Mouse (Mus musculus): ENCODE measurements around the gene Hist1h2af. TPM values are rescaled to one million over a fixed set of nuclear protein-coding genes. Genes with fewer than 3 reads are reported as not detected.
A peak's percentile ranks its signal among the peaks of the same experiment; 100 is the strongest.
"Not testable (repeated sequence)": the region's sequence is repeated elsewhere in the genome, so short reads cannot be mapped to it uniquely, and the experiment has no call there.

Gene Hist1h2af
- total RNA-seq, 2 experiments from 2014 or later: 49.0 to 131 TPM

DNA sequence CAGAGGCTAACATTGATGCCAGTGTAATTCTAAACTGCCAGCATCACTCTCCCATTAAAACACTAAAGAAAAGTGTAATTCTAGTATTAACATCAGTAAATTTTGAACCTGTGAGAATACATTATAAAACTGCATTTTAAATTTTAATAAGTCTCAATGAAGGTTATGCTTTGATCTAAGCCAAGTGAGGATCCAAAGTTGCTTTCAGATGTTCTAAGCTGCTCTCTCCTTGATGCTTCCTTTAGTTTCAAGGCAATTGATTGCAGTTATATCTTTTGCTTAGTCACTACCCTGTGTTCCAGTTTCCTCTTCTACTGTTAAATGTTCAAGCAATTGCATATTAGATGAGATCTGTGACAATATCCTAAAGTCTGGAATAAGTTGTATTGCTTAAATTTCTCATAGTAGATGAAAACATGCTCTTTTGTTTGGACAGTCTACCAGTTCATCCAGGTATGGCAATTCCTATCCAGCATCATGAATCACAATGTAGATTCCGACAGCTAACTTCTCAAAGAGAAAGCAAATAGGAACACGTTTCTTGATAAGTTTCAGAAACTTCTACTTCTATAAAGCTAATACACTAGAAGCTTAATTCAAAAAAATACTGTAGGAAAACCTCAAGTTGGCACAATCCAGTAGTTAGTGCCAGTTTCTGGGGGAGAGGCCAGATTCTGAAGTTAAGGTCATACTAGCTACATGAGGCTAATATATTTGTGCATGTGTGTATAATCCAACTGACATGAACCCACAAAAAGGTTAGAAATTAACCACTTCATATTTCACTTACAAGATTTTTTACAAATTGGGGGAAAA, 38.7 kb downstream of the Hist1h2af start:
- intact Hi-C loops (cut with DNase I): loop anchor here (5.0 kb wide), 1 partner anchor 1535 kb away; the partner anchor contains the start of genes Hist1h2ah and Hist1h2bk
- DNase-seq: no peak

DNA sequence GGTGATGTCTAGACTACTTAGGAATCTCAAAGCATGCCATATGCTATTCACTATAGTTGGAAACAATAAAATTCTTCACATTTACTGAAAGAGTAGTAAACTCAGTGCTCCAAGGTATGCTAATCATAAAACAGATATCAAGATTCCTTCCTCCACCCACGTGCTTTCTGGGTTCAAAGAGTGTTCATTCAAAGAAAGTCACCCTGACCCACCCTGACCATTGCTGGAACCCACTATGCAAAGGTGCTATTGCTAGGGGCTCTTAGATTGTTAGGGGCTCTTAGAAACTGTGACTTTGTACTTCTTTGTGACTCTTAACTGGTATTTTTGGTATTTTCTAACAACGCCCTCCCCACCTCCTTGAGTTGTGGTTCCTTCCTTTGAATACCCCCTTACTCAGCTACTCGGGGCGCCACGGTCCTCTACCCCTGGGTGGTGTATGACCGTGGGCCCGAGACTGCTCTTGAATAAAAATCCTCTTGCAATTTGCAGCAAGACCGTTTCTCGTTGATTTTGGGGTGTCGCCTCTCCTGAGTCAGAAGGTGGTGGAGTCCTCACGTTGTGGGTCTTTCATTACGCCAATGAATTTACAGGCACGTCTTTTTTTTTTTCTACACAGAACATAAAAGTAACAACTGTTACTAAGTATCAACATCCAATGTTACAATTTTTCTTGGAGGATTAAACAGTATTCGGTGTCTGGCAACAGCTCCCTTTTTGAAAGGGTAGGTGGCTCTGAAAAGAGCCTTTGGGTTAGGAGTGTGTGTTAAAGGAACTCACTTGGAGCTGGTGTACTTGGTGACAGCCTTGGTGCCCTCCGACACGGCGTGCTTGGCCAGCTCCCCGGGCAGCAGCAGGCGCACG, 39.6 kb downstream of the Hist1h2af start:
- intact Hi-C loops (cut with DNase I): loop anchor here (5.0 kb wide), 1 partner anchor 1536 kb away; the partner anchor contains the start of genes Hist1h2ah and Hist1h2bk
- DNase-seq: not testable (repeated sequence)

DNA sequence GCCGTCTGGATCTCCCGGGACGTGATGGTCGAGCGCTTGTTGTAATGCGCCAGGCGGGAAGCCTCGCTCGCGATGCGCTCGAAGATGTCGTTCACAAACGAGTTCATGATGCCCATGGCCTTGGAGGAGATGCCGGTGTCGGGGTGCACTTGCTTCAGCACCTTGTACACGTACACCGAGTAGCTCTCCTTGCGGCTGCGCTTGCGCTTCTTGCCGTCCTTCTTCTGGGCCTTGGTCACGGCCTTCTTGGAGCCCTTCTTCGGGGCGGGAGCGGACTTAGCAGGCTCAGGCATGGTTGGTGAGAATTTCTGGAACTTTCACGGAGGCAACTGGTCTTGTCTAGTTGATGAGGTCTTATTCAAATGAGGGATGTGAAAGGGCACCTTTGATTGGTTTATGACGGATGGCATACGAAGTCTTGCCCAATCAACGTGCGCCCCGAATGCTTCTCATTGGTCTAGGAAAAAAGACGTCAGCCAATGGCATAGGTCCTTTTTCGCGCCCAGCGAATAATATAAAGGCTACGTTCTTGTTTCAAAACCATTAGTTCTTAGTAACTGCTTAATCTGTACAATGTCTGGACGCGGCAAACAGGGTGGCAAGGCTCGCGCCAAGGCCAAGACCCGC, 40.3 kb downstream of the Hist1h2af start, which contains the start of the genes Hist1h2bf and Hist1h2ad:
Gene Hist1h2bf (minus strand): TSS at position 299 of the 627 bp plus-strand sequence.
Gene Hist1h2ad (plus strand): TSS at position 484 of the 627 bp plus-strand sequence.
- intact Hi-C loops (cut with DNase I): loop anchor here (5.0 kb wide), 1 partner anchor 1537 kb away; the partner anchor contains the start of genes Hist1h2ah and Hist1h2bk
- DNase-seq: peak; percentile 77 to 85

DNA sequence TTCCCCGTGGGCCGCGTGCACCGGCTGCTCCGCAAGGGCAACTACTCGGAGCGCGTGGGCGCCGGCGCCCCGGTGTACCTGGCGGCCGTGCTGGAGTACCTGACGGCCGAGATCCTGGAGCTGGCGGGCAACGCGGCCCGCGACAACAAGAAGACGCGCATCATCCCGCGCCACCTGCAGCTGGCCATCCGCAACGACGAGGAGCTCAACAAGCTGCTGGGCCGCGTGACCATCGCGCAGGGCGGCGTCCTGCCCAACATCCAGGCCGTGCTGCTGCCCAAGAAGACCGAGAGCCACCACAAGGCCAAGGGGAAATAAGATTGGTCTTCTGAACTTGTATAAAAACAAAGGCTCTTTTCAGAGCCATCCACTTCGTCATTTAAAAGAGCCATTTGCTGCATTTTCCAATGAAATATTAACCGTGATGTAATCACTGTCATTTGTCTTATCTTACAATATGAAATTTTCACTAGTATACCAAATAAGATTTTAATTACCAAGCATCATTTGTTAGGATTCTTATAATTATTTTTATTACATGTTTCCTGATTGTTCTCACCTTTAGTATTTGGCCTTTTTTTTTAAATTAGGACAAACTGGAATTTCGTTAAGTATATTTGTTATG, 41.0 kb downstream of the Hist1h2af start:
- not testable (repeated sequence) for DNase-seq
- intact Hi-C loops (cut with DNase I): loop anchor here (5.0 kb wide), 1 partner anchor 1537 kb away; the partner anchor contains the start of genes Hist1h2ah and Hist1h2bk

DNA sequence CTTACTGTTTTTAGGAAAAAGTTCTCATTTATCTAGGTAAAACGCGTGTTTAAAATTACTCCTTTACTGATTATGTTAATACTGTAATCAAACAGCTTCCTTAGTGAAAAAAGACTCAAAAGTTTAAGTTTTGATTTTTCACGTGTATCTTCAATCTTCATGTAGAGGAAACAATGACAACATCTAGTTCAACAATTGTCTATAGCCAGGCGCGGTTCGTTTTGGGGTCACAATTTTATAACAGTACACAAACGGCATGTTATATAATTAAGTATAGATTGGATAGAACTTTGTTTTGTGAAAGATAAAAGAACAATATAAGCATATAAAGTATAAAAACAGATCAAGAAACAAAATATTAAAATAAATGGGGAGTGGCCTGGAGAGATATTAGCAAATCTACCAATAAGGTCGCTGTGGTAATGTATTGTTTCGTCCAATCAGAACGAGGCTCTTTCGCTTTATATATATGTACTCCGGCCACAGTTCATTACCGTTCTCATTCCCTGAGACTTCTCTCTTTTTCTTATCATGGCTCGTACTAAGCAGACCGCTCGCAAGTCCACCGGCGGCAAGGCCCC, 41.7 kb downstream of the Hist1h2af start, which contains the start of gene Hist1h3d:
Gene Hist1h3d (plus strand): TSS at position 493 of the 581 bp plus-strand sequence.
- intact Hi-C loops (cut with DNase I): no loop called here
- DNase-seq: peak in 1 of 2 experiments; percentile 44

DNA sequence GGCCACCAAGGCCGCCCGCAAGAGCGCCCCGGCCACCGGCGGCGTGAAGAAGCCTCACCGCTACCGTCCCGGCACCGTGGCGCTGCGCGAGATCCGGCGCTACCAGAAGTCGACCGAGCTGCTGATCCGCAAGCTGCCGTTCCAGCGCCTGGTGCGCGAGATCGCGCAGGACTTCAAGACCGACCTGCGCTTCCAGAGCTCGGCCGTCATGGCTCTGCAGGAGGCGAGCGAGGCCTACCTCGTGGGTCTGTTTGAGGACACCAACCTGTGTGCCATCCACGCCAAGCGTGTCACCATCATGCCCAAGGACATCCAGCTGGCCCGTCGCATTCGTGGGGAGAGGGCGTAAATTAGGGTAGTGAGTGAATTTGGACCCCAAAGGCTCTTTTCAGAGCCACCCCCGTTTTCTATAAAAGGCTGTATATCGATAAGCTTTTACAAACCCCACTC, 42.2 kb downstream of the Hist1h2af start:
- DNase-seq; intact Hi-C loops (cut with DNase I): not testable (repeated sequence)

DNA sequence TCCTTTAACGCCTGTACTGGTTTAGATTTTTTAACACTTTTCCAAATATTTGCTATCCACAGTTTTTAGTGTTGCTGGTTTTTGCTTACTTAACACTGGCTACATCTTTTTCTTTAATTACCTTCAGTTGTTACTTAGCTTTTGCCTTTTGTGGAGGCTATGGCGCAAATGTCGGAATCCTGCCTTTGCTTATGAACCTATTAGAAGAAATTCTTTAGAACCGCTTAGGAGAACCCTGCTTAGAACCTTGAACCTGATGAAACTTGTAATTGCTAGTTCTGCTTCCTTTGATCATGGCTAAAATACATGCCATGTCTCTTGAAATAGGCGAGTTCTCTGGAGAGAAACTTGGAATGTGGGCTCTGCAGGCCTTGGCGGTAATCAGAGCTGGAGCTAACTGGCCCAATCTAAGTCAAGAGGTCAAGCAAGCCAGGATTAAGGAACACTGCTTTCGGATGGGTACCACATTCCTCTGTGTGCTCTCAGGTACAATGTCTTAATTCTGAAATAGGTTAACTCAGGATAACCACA, 42.7 kb downstream of the Hist1h2af start:
- intact Hi-C loops (cut with DNase I): no loop called here
- DNase-seq: no peak

DNA sequence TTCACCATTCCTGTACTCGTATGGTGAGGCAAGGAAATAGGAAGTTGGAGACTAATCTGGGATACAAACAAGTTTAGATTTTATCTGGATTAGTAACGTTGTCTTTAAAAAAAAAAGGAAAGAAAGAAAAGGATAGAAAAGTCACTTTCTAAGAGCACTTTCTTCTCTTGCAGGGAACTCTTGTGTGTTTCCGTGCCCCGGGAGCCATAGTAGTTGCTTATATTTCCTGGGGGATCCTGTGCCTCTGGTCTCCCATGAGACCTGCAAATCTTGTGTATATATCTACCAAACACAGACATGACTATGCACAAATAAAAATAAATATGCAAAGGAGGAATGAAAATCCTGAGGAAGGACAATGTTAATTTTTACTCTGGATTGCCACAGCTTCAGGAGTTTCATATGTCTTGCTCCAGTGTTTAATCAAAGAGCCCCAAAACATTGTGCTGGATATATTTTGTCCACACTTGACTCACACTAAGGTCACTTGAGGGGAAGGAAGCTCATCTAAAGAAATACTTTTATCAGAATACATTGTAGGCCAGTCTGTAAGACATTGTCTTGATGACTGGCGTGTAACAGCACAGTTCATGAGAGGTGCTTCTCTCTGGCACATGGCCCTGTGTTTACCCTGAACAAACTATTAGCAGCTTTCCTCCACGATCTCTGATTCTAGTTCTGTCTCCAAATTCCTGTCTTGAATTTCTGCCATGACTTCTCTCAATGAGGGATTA, 43.4 kb downstream of the Hist1h2af start:
- no peak for DNase-seq
- intact Hi-C loops (cut with DNase I): no loop called here

DNA sequence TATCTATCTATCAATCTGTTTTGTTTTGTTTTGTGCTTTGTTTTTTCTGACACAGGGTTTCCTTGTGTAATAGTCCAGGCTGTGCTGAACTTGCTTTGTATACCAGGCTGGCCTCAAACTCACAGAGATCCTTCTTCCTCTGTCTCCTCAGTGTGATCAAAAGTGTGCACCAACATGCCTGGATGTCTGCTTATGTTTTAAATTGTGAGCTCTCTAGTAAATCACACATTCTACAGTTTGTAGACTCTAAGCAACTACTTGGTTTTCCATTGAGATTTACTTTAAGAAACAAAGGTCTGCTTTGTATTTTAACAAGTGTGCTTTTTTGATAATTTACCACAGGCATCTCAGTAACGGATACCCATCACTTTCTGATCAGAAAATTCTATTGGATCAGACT, 44.1 kb downstream of the Hist1h2af start:
- no peak for DNase-seq
- intact Hi-C loops (cut with DNase I): no loop called here

DNA sequence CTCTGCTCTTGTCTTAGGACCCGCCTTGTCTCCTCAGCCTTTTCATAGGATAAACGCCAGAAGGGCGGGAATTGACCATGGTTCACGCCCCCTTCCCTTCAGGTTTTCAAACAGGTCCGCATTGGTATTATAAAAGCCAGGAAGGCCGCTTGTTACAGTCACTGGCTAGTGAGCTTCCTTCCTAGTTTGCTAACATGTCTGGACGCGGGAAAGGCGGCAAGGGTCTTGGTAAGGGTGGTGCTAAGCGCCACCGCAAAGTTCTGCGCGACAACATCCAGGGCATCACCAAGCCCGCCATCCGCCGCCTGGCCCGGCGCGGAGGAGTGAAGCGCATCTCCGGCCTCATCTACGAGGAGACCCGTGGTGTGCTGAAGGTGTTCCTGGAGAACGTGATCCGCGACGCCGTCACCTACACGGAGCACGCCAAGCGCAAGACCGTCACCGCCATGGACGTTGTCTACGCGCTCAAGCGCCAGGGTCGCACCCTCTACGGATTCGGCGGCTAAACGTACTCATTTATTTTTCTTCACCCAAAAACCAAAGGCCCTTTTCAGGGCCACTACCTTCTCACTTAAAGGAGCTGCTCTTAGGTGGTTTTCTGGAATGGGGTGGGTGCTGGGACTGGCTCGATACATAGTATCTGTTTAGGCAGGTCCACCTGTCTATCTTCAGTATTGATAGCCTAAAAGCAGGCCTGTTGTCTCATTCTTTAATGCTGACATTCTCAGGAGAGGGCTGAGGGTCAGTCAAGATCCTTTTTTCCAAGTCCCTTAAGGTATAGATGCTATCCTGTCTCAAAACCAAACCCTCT, 47.9 kb downstream of the Hist1h2af start, which contains the start of gene Hist1h4d:
Gene Hist1h4d (plus strand): TSS at position 191 of the 811 bp plus-strand sequence.
- peak; percentile 91 to 98 for DNase-seq
- intact Hi-C loops (cut with DNase I): loop anchor here (5.0 to 10.0 kb wide), 4 partner anchors 49 to 1827 kb away; partner anchors contain the start of genes Hist1h1c, Hist1h1t, Hist1h2af and Hist1h2ak

DNA sequence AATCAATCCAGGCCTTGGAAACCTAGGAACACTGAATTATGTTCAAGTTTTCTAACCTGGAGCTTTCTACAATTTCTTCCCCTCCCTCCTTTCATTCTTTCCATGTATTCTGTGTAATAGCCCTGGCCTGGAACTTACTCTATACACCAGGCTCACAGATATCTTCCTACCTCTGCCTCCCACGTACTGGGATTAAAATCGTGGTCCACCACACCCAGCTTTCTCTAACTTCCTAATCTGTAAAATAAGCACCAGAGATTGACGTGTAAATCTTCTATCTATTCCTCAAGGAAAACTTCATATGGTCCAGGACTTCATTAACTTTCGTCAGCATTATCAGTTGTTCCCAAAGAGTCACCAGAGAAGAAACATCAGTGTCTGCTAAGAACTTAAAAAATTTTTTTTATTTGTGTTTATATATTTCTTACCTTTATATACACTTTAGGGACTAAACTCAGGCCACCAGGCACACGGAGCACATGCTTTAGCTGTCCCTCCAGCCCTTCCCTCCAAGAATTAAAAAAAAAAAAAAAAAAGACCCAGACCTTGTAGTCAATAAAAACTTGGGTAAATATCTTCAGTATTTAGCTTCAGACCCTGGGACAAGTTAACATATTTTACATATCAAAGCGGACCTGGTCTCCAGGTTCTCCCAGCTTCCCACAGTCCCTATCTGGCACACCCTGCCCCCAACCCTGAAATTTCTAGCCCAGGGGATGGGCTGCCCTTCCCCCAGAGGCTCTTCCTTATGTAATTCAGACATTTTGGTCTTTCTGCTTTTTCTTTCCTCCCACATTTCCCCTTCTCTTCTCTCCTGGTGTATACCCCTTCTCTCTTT, 48.7 kb downstream of the Hist1h2af start:
- intact Hi-C loops (cut with DNase I): loop anchor here (5.0 to 10.0 kb wide), 4 partner anchors 50 to 1828 kb away; partner anchors contain the start of genes Hist1h1c, Hist1h1t, Hist1h2af and Hist1h2ak
- no peak for DNase-seq

DNA sequence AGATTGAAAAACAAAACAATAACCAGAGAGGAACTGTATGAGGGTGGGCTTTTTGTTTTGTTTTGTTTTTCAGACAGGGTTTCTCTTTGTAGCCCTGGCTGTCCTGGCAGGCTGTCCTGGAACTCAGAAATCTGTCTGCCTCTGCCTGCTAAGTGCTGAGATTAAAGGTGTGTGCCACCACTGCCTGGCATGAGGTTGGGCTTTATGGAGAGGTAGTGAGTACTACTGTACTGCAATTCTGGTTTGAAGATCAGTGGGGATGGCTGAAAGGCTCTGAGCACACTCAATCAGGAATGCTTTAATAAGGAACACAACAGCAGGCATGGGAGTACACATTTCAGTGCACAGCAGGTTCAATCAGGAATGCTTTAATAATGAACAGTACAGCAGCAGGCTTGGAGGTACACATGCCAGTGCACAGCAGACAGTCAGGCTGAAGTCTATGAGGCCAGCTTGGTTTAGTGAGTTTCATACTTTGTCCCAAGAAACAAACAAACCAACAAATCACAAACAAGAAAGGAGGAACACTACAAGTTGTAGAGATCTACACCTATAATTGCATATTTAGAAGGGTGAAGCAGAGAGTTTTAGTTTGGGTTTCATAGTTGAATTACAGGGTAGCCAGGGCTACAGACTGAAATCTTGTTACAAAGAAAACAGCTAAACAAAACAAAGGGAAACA, 49.8 kb downstream of the Hist1h2af start:
- intact Hi-C loops (cut with DNase I): loop anchor here (5.0 to 10.0 kb wide), 4 partner anchors 51 to 1829 kb away; partner anchors contain the start of genes Hist1h1c, Hist1h1t, Hist1h2af and Hist1h2ak
- no peak for DNase-seq

Data from heart, postnatal 14 days (tissue).